Mouse (Mus musculus) neural tube, embryonic 14.5 days (tissue): ENCODE measurements at regions not wholly inside any gene's neighbourhood (a gene's known extent, or its start where the extent isn't known, plus 50 kb on each side); places are given as distances from the start of the nearest gene placed in this dataset.

Experiments
- ATAC-seq: fragments of 200-750 bp; cut with Nextera tagmentation; 2 replicates; pipeline ENCODE4 v1.8.0; 2017; ENCODE audit warnings: low read depth, mild to moderate bottlenecking, moderate TSS enrichment, moderate library complexity
- H3K27ac ChIP-seq: fragments of 300-500 bp; sonication (generic); 2 replicates; pipeline ENCODE4 v1.5.1; 2014; ENCODE audit warnings: low read depth, mild to moderate bottlenecking, control low read depth, low read length, moderate library complexity, mixed read lengths
- H3K27me3 ChIP-seq: fragments of 300-500 bp; sonication (generic); 2 replicates; pipeline ENCODE4 v1.6.1; 2014; ENCODE audit warnings: low read length; ENCODE audit not compliant: control insufficient read depth, insufficient read depth
- H3K36me3 ChIP-seq: fragments of 300-500 bp; sonication (generic); 2 replicates; pipeline ENCODE4 v1.6.1; 2014; ENCODE audit warnings: low read length, mixed read lengths; ENCODE audit not compliant: control insufficient read depth, insufficient read depth
- H3K4me1 ChIP-seq: fragments of 300-500 bp; sonication (generic); 2 replicates; pipeline ENCODE4 v1.6.1; 2014; ENCODE audit warnings: low read length; ENCODE audit not compliant: control insufficient read depth, insufficient read depth
- H3K4me2 ChIP-seq: fragments of 300-500 bp; sonication (generic); 2 replicates; pipeline ENCODE4 v1.6.1; 2014; ENCODE audit warnings: mild to moderate bottlenecking, low read depth, low read length, control low read depth
- H3K4me3 ChIP-seq: fragments of 300-500 bp; sonication (generic); 2 replicates; pipeline ENCODE4 v1.5.1; 2014; ENCODE audit warnings: low read depth, low read length, control low read depth, mixed read lengths
- H3K9ac ChIP-seq: fragments of 300-500 bp; sonication (generic); replicated peaks from 2 replicates; pipeline ENCODE4 v1.6.1; 2014; ENCODE audit warnings: low read depth, mild to moderate bottlenecking, control low read depth, low read length, mixed read lengths
- H3K9me3 ChIP-seq: fragments of 300-500 bp; sonication (generic); 2 replicates; pipeline ENCODE4 v1.6.1; 2016; ENCODE audit warnings: low read length; ENCODE audit not compliant: control insufficient read depth
- WGBS: fragments of 180-500 bp; shearing (Covaris S2); extraction: QIAGEN DNeasy Blood & Tissue Kit; methylation state at CpG from one replicate; pipeline ENCODE4 v1.1.7; 2014; 5-methylcytosine and 5-hydroxymethylcytosine counted together

- no peaks in the 10 kb centered on the region for H3K4me1 ChIP-seq
- no peak for ATAC-seq
- WGBS = 39% methylated on average over 1 of the region's 1 CpGs
Measured at GRCm38 (mm10) chrX:68954687-68955086, 61.8 kb upstream of the Gm6812 start.

GRCm38 (mm10) chrX:68953298-68953697 lies 60.4 kb upstream of the Gm6812 start:
- Histone ChIP-seq H3K27ac (no peak overlapping the region), H3K27me3 (no peaks in the 10 kb centered on the region), H3K36me3 (no peaks in the 10 kb centered on the region), H3K4me1 (no peaks in the 10 kb centered on the region), H3K9me3 (no peaks in the 10 kb centered on the region), H3K4me2 (no peak overlapping the region), H3K4me3 (no peak overlapping the region), H3K9ac (no peak overlapping the region)
- WGBS = 52% methylated on average over 2 of the region's 2 CpGs
- ATAC-seq = no peak

More at GRCm38 (mm10) chrX:68954687-68955086, 61.8 kb upstream of the Gm6812 start:
- no peaks in the 10 kb centered on the region for H3K9me3 ChIP-seq
- H3K27ac ChIP-seq = no peak overlapping the region
- no peaks in the 10 kb centered on the region for H3K36me3 ChIP-seq
- no peak overlapping the region for H3K4me3 ChIP-seq
- no peak overlapping the region for H3K4me2 ChIP-seq
- no peak overlapping the region for H3K9ac ChIP-seq
- no peaks in the 10 kb centered on the region for H3K27me3 ChIP-seq

- 15% methylated on average over 1 of the region's 1 CpGs for WGBS
- ATAC-seq = peak; percentile 78
- no peak overlapping the region for H3K4me2 ChIP-seq
- H3K4me3 ChIP-seq = no peak overlapping the region
- H3K27me3 ChIP-seq = no peaks in the 10 kb centered on the region
- H3K27ac ChIP-seq = no peak overlapping the region
- no peak overlapping the region for H3K9ac ChIP-seq
- no peaks in the 10 kb centered on the region for H3K4me1 ChIP-seq
- no peaks in the 10 kb centered on the region for H3K9me3 ChIP-seq
- H3K36me3 ChIP-seq = no peaks in the 10 kb centered on the region
Measured at GRCm38 (mm10) chrX:68950730-68951129, 57.9 kb upstream of the Gm6812 start.

- H3K4me2 ChIP-seq = no peak overlapping the region
- ATAC-seq = no peak
- no peaks in the 10 kb centered on the region for H3K27me3 ChIP-seq
- no peaks in the 10 kb centered on the region for H3K9me3 ChIP-seq
- H3K9ac ChIP-seq = no peak overlapping the region
- no peak overlapping the region for H3K4me3 ChIP-seq
- no peaks in the 10 kb centered on the region for H3K4me1 ChIP-seq
- no peaks in the 10 kb centered on the region for H3K36me3 ChIP-seq
- no peak overlapping the region for H3K27ac ChIP-seq
Measured at GRCm38 (mm10) chrX:68945741-68946140, 52.9 kb upstream of the Gm6812 start.
